Mouse (Mus musculus) MEL (cell line): Measurements from ENCODE around the gene Kcnh7. TPM values are rescaled to one million over a fixed set of nuclear protein-coding genes. Genes with fewer than 3 reads are reported as not detected.

Experiments
- DNase-seq: peaks from one replicate; pipeline ENCODE4 v3.0.0; 2011; ENCODE audit warnings: low read depth, low spot score
- H3K27ac ChIP-seq: 2 replicates; pipeline ENCODE4 v1.5.1; 2012; ENCODE audit warnings: low read depth, mild to moderate bottlenecking, control low read depth, low read length, moderate library complexity; ENCODE audit not compliant: control insufficient read depth
- H3K27me3 ChIP-seq, 2 experiments: fragments of 150-350 bp in 1 of 2; sonication (generic) in 1 of 2; 2 replicates each; pipeline ENCODE4 v1.6.1; 2012; ENCODE audit warnings: low read length in 2 of 2, mild to moderate bottlenecking in 2 of 2, improper control_type of control experiment in 1 of 2, moderate library complexity in 1 of 2; ENCODE audit not compliant: insufficient read depth in 2 of 2, control insufficient read depth in 1 of 2
- H3K36me3 ChIP-seq, 2 experiments: 2 replicates each; pipeline ENCODE4 v1.6.1; 2012 to 2014; ENCODE audit warnings: low read length in 2 of 2, improper control_type of control experiment in 1 of 2, inconsistent platforms in 1 of 2, mild to moderate bottlenecking in 1 of 2; ENCODE audit not compliant: insufficient read depth in 2 of 2, control insufficient read depth in 1 of 2
- H3K4me1 ChIP-seq, 2 experiments: fragments of 150-350 bp in 1 of 2; sonication (generic) in 1 of 2; 2 replicates each; pipeline ENCODE4 v1.6.1; 2012; ENCODE audit warnings: low read length in 2 of 2, improper control_type of control experiment in 1 of 2, mild to moderate bottlenecking in 1 of 2; ENCODE audit not compliant: insufficient read depth in 2 of 2, control insufficient read depth in 1 of 2
- H3K4me3 ChIP-seq, 2 experiments: fragments of 150-350 bp in 1 of 2; sonication (generic) in 1 of 2; 2 replicates each; pipeline ENCODE4 v1.5.1; 2012; ENCODE audit warnings: low read depth in 2 of 2, low read length in 2 of 2, mild to moderate bottlenecking in 2 of 2, moderate library complexity in 2 of 2, control low read depth in 1 of 2, improper control_type of control experiment in 1 of 2; ENCODE audit not compliant: control insufficient read depth in 1 of 2, insufficient read depth in 1 of 2
- H3K79me2 ChIP-seq: 2 replicates; pipeline ENCODE4 v1.6.1; 2012; ENCODE audit warnings: mild to moderate bottlenecking, low read length, moderate library complexity; ENCODE audit not compliant: control insufficient read depth, poor library complexity, insufficient read depth
- H3K9ac ChIP-seq: 2 replicates; pipeline ENCODE4 v1.6.1; 2012; ENCODE audit warnings: low read depth, mild to moderate bottlenecking, control low read depth, low read length, moderate library complexity; ENCODE audit not compliant: control insufficient read depth, poor library complexity, severe bottlenecking
- H3K9me3 ChIP-seq: fragments of 150-350 bp; sonication (generic); replicated peaks from 2 replicates; pipeline ENCODE4 v1.6.1; 2012; ENCODE audit warnings: mild to moderate bottlenecking, low read length, improper control_type of control experiment, moderate library complexity; ENCODE audit not compliant: insufficient read depth
- BHLHE40 ChIP-seq: IDR thresholded peaks from 2 replicates; pipeline ENCODE4 v1.6.1; 2012; ENCODE audit warnings: low read depth, mild to moderate bottlenecking, inconsistent platforms, low read length, improper control_type of control experiment, borderline replicate concordance
- CHD1 ChIP-seq: IDR thresholded peaks from 2 replicates; pipeline ENCODE4 v1.6.1; 2012; ENCODE audit warnings: low read depth, mild to moderate bottlenecking, inconsistent platforms, low read length, improper control_type of control experiment
- CTCF ChIP-seq, 3 experiments: IDR thresholded peaks in 2 of 3; conservative IDR thresholded peaks in 1 of 3; 2 replicates each; pipeline ENCODE4 v1.5.1; 2011 to 2012; ENCODE audit warnings: low read length in 3 of 3, low read depth in 2 of 3, mild to moderate bottlenecking in 2 of 3, improper control_type of control experiment in 1 of 3, inconsistent platforms in 1 of 3, mixed read lengths in 1 of 3, moderate library complexity in 1 of 3; ENCODE audit not compliant: control insufficient read depth in 1 of 3, insufficient read depth in 1 of 3, poor library complexity in 1 of 3, severe bottlenecking in 1 of 3
- HCFC1 ChIP-seq: IDR thresholded peaks from 2 replicates; pipeline ENCODE4 v1.6.1; 2012; ENCODE audit warnings: low read depth, mild to moderate bottlenecking, inconsistent platforms, low read length, improper control_type of control experiment, moderate library complexity
- JUND ChIP-seq: IDR thresholded peaks from 2 replicates; pipeline ENCODE4 v1.6.1; 2011; ENCODE audit warnings: low read depth, mild to moderate bottlenecking, improper control_type of control experiment, low read length
- MAFK ChIP-seq: IDR thresholded peaks from 2 replicates; pipeline ENCODE4 v1.6.1; 2011; ENCODE audit warnings: low read depth, mild to moderate bottlenecking, low read length, improper control_type of control experiment, borderline replicate concordance
- MAZ ChIP-seq: IDR thresholded peaks from 2 replicates; pipeline ENCODE4 v1.6.1; 2012; ENCODE audit warnings: low read depth, mild to moderate bottlenecking, inconsistent platforms, low read length, improper control_type of control experiment
- MXI1 ChIP-seq: IDR thresholded peaks from 2 replicates; pipeline ENCODE4 v1.6.1; 2011; ENCODE audit warnings: mild to moderate bottlenecking, low read depth, low read length, improper control_type of control experiment
- NELFE ChIP-seq: IDR thresholded peaks from 2 replicates; pipeline ENCODE4 v1.6.1; 2011; ENCODE audit warnings: low read depth, low read length, improper control_type of control experiment
- POLR2AphosphoS5 ChIP-seq: IDR thresholded peaks from 2 replicates; pipeline ENCODE4 v1.6.1; 2012; ENCODE audit warnings: low read depth, borderline replicate concordance, mild to moderate bottlenecking, inconsistent platforms, low read length, moderate library complexity, mixed read lengths
- SIN3A ChIP-seq: IDR thresholded peaks from 2 replicates; pipeline ENCODE4 v1.6.1; 2012; ENCODE audit warnings: low read length, improper control_type of control experiment, inconsistent platforms
- SMC3 ChIP-seq: IDR thresholded peaks from 2 replicates; pipeline ENCODE4 v1.6.1; 2011; ENCODE audit warnings: low read depth, low read length, improper control_type of control experiment
- TCF12 ChIP-seq: IDR thresholded peaks from 2 replicates; pipeline ENCODE4 v1.6.1; 2014; ENCODE audit warnings: low read depth, mild to moderate bottlenecking, inconsistent platforms, low read length, improper control_type of control experiment, moderate library complexity
- USF1 ChIP-seq: IDR thresholded peaks from 2 replicates; pipeline ENCODE4 v1.6.1; 2014; ENCODE audit warnings: low read depth, mild to moderate bottlenecking, inconsistent platforms, low read length, improper control_type of control experiment, moderate library complexity
- polyA plus RNA-seq, 2 experiments: library from polyadenylated mRNA; stranded (reverse) in 1 of 2; unstranded in 1 of 2; fragments of >175 nt in 1 of 2; fragments of >200 nt in 1 of 2; gene quantifications; 2 replicates each; pipeline versions ENCODE4 v1.2.1 to v1.2.4; 2012; ENCODE audit warnings: low replicate concordance in 2 of 2, low read depth in 1 of 2; ENCODE audit not compliant: insufficient read length in 2 of 2, insufficient read depth in 1 of 2, missing spikeins in 1 of 2
- total RNA-seq: library from RNA; depleted of rRNA; stranded (reverse); fragments of 300-350 nt; gene quantifications from 2 replicates; pipeline ENCODE4 v1.2.3, GENCODE M21; 2012

Kcnh7 gene
- total and polyA plus RNA-seq, 3 experiments: under 0.01 to 0.13 TPM; not detected in 1

- DNase-seq: no peak
- Histone ChIP-seq H3K4me3 (no peak overlapping the region), H3K27me3 (no peaks in the 10 kb centered on the region; a peak in 2 of 4 replicates), H3K9ac (no peak overlapping the region), H3K4me1 (no peaks in the 10 kb centered on the region), H3K9me3 (no peaks in the 10 kb centered on the region), H3K27ac (no peak overlapping the region), H3K36me3 (no peaks in the 10 kb centered on the region), H3K79me2 (no peaks in the 10 kb centered on the region)
- TF ChIP-seq BHLHE40 (no peak), SMC3 (no peak), CHD1 (no peak), NELFE (no peak), HCFC1 (no peak), USF1 (no peak), MAZ (no peak)
These were observed 276.4 kb downstream of the Kcnh7 start for GRCm38 (mm10) chr2:62907688-62908087.

- no peak overlapping the region for H3K27ac ChIP-seq
- DNase-seq: no peak
- no peak for TF ChIP-seq HCFC1
- TF ChIP-seq SIN3A: no peak
- TF ChIP-seq MXI1: no peak
- no peak for TF ChIP-seq POLR2AphosphoS5
- TF ChIP-seq MAFK: no peak
- no peak for TF ChIP-seq BHLHE40
- TF ChIP-seq CTCF (IDR thresholded peaks at IDR 0.05 in 2 of 3, conservative IDR thresholded peaks at IDR 0.05 in 1 of 3; ENCODE audit: control insufficient read depth in 1 of 3, insufficient read depth in 1 of 3, low read depth in 2 of 3, low read length in 3 of 3, poor library complexity in 1 of 3, severe bottlenecking in 1 of 3): no peak
- TF ChIP-seq JUND: no peak
- TF ChIP-seq SMC3: no peak
- TF ChIP-seq TCF12: no peak
- TF ChIP-seq, all 39 proteins: peak for 0
- Histone ChIP-seq H3K79me2 (no peaks in the 10 kb centered on the region), H3K9ac (no peak overlapping the region), H3K27me3 (no peaks in the 10 kb centered on the region), H3K4me3 (no peak overlapping the region), H3K4me1 (no peaks in the 10 kb centered on the region), H3K9me3 (no peaks in the 10 kb centered on the region), H3K36me3 (no peaks in the 10 kb centered on the region)
These were observed 281.4 kb downstream of the Kcnh7 start for GRCm38 (mm10) chr2:62902363-62903353.
